ENCODE assay signal across 12 mouse cellular contexts in the genomic region with DNA sequence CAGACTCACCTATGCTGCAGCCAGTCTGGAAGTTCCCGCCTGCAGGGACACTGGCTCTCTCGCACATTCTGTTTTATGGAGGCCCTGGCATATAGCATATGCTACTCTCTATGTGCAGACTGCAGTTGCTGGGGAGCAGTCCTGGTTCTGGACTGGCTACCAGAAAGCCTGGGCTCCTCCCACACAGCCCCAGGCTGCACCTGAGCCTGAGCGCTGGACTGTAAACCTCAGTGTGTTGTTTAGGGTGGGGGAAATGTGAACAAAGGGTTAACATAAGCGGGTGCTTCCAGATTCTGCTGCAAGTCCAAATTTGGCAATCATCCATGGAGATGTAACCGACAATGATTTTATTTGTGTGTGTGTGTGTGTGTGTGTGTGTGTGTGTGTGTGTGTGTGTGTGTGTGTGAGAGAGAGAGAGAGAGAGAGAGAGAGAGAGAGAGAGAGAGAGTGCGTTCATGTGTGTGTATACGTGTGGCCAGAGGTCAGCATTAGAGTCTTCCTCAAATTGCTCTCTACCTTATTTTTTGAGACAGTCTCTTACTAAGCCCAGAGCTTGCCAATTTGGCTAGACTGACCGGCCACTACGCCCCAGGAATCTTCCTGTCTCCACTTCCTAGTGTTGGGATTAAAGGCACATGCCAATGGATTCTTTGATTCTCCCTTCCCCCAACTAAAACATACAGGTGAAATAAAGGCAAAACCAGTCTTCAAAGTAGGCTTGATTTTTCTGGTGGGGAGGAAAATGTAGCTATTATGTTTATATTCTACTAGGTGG.
DNase-seq lines count a peak whose midpoint lies in the region; TF ChIP-seq lines count a peak whose summit lies in the region.
"Had no signal": no experiment of that assay in that cellular context is flagged by ENCODE, and none has a peak within 500 bp of the region (broad histone marks: within the 10 kb centered on the region; RNA-seq: fewer than 3 reads in every experiment).

No protein-coding gene starts in this region.

- H3K4me3 ChIP-seq in heart, embryonic 10.5 days: no peak overlapping the region
- H3K4me3 ChIP-seq in cerebellum, adult 2 months (replicated peaks; ENCODE audit: insufficient read depth, low read depth, low read length): no peak overlapping the region
- H3K4me3 ChIP-seq in limb, embryonic 10.5 days: no peak overlapping the region
- H3K4me3 ChIP-seq: layer of hippocampus, adult 2 months; myocyte had no signal

- H3K27me3 ChIP-seq in heart, embryonic 10.5 days (ENCODE audit: insufficient read depth, poor library complexity, severe bottlenecking): no peaks in the 10 kb centered on the region
- no peaks in the 10 kb centered on the region for H3K27me3 ChIP-seq in cerebellum, adult 2 months (ENCODE audit: control insufficient read depth, insufficient read depth, low read length)
- no peaks in the 10 kb centered on the region for H3K27me3 ChIP-seq in limb, embryonic 10.5 days (ENCODE audit: low read depth, poor library complexity, severe bottlenecking)

- TF ChIP-seq CTCF in cerebellum, adult 2 months (IDR thresholded peaks at IDR 0.05; ENCODE audit: borderline replicate concordance, insufficient read depth, low read depth, low read length): no peak

- peaks cover 3% of the 10 kb centered on the region; the same call in 1 of the 2 replicates for H3K9me3 ChIP-seq in heart, embryonic 10.5 days
- no peaks in the 10 kb centered on the region for H3K9me3 ChIP-seq in limb, embryonic 10.5 days (replicated peaks)

- DNase-seq in heart, postnatal 4 days: peak; percentile 22
- DNase-seq in heart, embryonic 10.5 days (ENCODE audit: low spot score): no peak
- DNase-seq in lung, postnatal 36 days: peak; percentile 3
- no peak for DNase-seq in lung, postnatal 25 days (ENCODE audit: low spot score)
- DNase-seq in cerebellum, adult 2 months: peak; percentile 76 to 93
- no peak for DNase-seq in limb, embryonic 10.5 days (ENCODE audit: low spot score)
- no peak for DNase-seq in gastrocnemius, postnatal 10 days
- DNase-seq in natural killer cell, adult 2 months (ENCODE audit: low spot score in 2 of 2): no peak
- DNase-seq: embryo, embryonic 11 days had no signal

- no peaks in the 10 kb centered on the region for H3K36me3 ChIP-seq in heart, embryonic 10.5 days
- no peaks in the 10 kb centered on the region for H3K36me3 ChIP-seq in limb, embryonic 10.5 days

- peaks cover 30% of the 10 kb centered on the region for H3K4me1 ChIP-seq in heart, embryonic 10.5 days
- H3K4me1 ChIP-seq in cerebellum, adult 2 months (ENCODE audit: control insufficient read depth, insufficient read depth, low read length): peaks cover 33% of the 10 kb centered on the region
- H3K4me1 ChIP-seq in limb, embryonic 10.5 days: peaks cover 35% of the 10 kb centered on the region

- TF ChIP-seq POLR2A in cerebellum, adult 2 months (IDR thresholded peaks at IDR 0.05; ENCODE audit: borderline replicate concordance, insufficient read depth, low read length): no peak

- WGBS in heart, embryonic 10.5 days: 65% methylated on average over 9 of the region's 9 CpGs
- 7% methylated on average over 9 of the region's 9 CpGs for WGBS in cerebellum, adult 2 months
- WGBS in limb, embryonic 10.5 days: 73% methylated on average over 9 of the region's 9 CpGs

- H3K27ac ChIP-seq in heart, embryonic 10.5 days: no peak overlapping the region
- H3K27ac ChIP-seq in cerebellum, adult 2 months (ENCODE audit: insufficient read depth, low read length): peak overlapping the region; percentile 21
- peak overlapping the region; percentile 65 for H3K27ac ChIP-seq in limb, embryonic 10.5 days
- H3K27ac ChIP-seq: layer of hippocampus, adult 2 months; liver, embryonic 14.5 days had no signal

Comparison
In these comparisons a context has a peak if more than half of its experiments do, and no peak if none do; other contexts are left out.
1. DNase-seq: peak in heart, postnatal 4 days (single experiment), lung, postnatal 36 days (single experiment) and cerebellum, adult 2 months (2 of 2); none in heart, embryonic 10.5 days (single experiment), lung, postnatal 25 days (single experiment), limb, embryonic 10.5 days (single experiment), gastrocnemius, postnatal 10 days (single experiment) and natural killer cell, adult 2 months (0 of 2).